Mouse (Mus musculus) liver, postnatal 0 days (tissue): ENCODE measurements around the gene Wdr60.

Source experiments
- CTCF ChIP-seq: sonication (generic); IDR thresholded peaks from 2 replicates; pipeline ENCODE4 v1.5.1; 2016; ENCODE audit warnings: antibody characterized with exemption, low read depth
- EP300 ChIP-seq: IDR thresholded peaks from 2 replicates; pipeline ENCODE4 v1.6.1; 2016; ENCODE audit warnings: antibody characterized with exemption, low read depth, mild to moderate bottlenecking

GRCm38 (mm10) chr12:116307870-116308269 lies 45.0 kb upstream of the Wdr60 start:
- TF ChIP-seq EP300 (no peak), CTCF (no peak)
